Mouse (Mus musculus): ENCODE data around the gene Irf2bpl. TPM values are rescaled to one million over a fixed set of nuclear protein-coding genes. Genes with fewer than 3 reads are reported as not detected.
A peak's percentile ranks its signal among the peaks of the same experiment; 100 is the strongest.

Gene Irf2bpl
- total and polyA plus RNA-seq, 3 experiments: 7.0 to 19.6 (median 12.1) TPM

GRCm38 (mm10) chr12:86888130-86889069 lies 3.8 kb upstream of the Irf2bpl start (continued):
- TF ChIP-seq CHD1 (IDR thresholded peaks at IDR 0.05; ENCODE audit: low read depth, low read length): peak; percentile 3; the same call in 1 of the 2 replicates
- peak in 1 of 2 experiments; percentile 77; a peak in 2 of 4 replicates for TF ChIP-seq CTCF (conservative IDR thresholded peaks at IDR 0.05 in 1 of 2, IDR thresholded peaks at IDR 0.05 in 1 of 2; ENCODE audit: low read depth in 2 of 2, low read length in 2 of 2)

GRCm38 (mm10) chr12:86887381-86888129 lies 3.0 kb upstream of the Irf2bpl start:
- Histone ChIP-seq H3K27me3 (replicated peaks) (no peaks in the 10 kb centered on the region), H3K4me3 (replicated peaks in 1 of 3; ENCODE audit: low read depth in 2 of 3, low read length in 2 of 3, poor library complexity in 1 of 3) (peak overlapping the region; percentile 9 to 58 (median 34)), H3K4me2 (ENCODE audit: insufficient read depth, low read depth, poor library complexity, severe bottlenecking) (peak overlapping the region; percentile 39), H3K9ac (ENCODE audit: insufficient read depth, low read depth) (peak overlapping the region; percentile 92), H3K4me1 (ENCODE audit: control insufficient read depth in 1 of 2, insufficient read depth in 2 of 2) (peaks cover 24 to 68% of the 10 kb centered on the region in 2 experiments), H3K79me2 (replicated peaks; ENCODE audit: control insufficient read depth, extremely low read depth, insufficient read depth, poor library complexity, severe bottlenecking) (peaks cover 16% of the 10 kb centered on the region), H3K9me3 (replicated peaks; ENCODE audit: low read length) (peaks cover under 1% of the 10 kb centered on the region), H3K36me3 (replicated peaks in 1 of 2; ENCODE audit: control insufficient read depth in 1 of 2, insufficient read depth in 1 of 2, low read length in 1 of 2) (peaks cover 2 to 5% of the 10 kb centered on the region in 2 experiments), H3K27ac (ENCODE audit: insufficient read depth, low read depth) (peak overlapping the region; percentile 53)
- in situ Hi-C loops (cut with MboI; ENCODE audit: low pct_ligation_motif_present, low pct_unique_long_range_greater_than_20kb, low sequenced_read_pairs): loop anchor here (5.0 kb wide), 1 partner anchor 55 kb away; no protein-coding TSS in a partner anchor
- TF ChIP-seq ETS1 (conservative IDR thresholded peaks at IDR 0.05; ENCODE audit: low read depth, low read length): no peak
- peak; percentile 87 for TF ChIP-seq ZNF384 (IDR thresholded peaks at IDR 0.05; ENCODE audit: low read depth, low read length)
- dilution Hi-C loops (cut with MboI; ENCODE audit: extremely low pct_ligation_motif_present, extremely low pct_unique_long_range_greater_than_20kb, low sequenced_read_pairs): no loop called here
- DNase-seq (ENCODE audit: extremely low read depth): no peak

GRCm38 (mm10) chr12:86886446-86886965 lies 1.9 kb upstream of the Irf2bpl start:
- Histone ChIP-seq H3K27ac (ENCODE audit: insufficient read depth, low read depth) (no peak overlapping the region), H3K79me2 (replicated peaks; ENCODE audit: control insufficient read depth, extremely low read depth, insufficient read depth, poor library complexity, severe bottlenecking) (peaks cover 26% of the 10 kb centered on the region), H3K27me3 (replicated peaks) (no peaks in the 10 kb centered on the region), H3K4me1 (ENCODE audit: control insufficient read depth in 1 of 2, insufficient read depth in 2 of 2) (peaks cover 34 to 69% of the 10 kb centered on the region in 2 experiments), H3K9ac (ENCODE audit: insufficient read depth, low read depth) (no peak overlapping the region), H3K36me3 (replicated peaks in 1 of 2; ENCODE audit: control insufficient read depth in 1 of 2, insufficient read depth in 1 of 2, low read length in 1 of 2) (peaks cover 11 to 15% of the 10 kb centered on the region in 2 experiments), H3K4me2 (ENCODE audit: insufficient read depth, low read depth, poor library complexity, severe bottlenecking) (no peak overlapping the region), H3K4me3 (replicated peaks in 1 of 3; ENCODE audit: low read depth in 2 of 3, low read length in 2 of 3, poor library complexity in 1 of 3) (no peak overlapping the region), H3K9me3 (replicated peaks; ENCODE audit: low read length) (peaks cover 5% of the 10 kb centered on the region)
- DNase-seq (ENCODE audit: extremely low read depth): no peak
- in situ Hi-C loops (cut with MboI; ENCODE audit: low pct_ligation_motif_present, low pct_unique_long_range_greater_than_20kb, low sequenced_read_pairs) (loop anchor here (5.0 kb wide), 1 partner anchor 54 kb away; no protein-coding TSS in a partner anchor), dilution Hi-C loops (cut with MboI; ENCODE audit: extremely low pct_ligation_motif_present, extremely low pct_unique_long_range_greater_than_20kb, low sequenced_read_pairs) (no loop called here)
- no peak for TF ChIP-seq SIN3A (IDR thresholded peaks at IDR 0.05; ENCODE audit: low read length)
- TF ChIP-seq ZMIZ1 (IDR thresholded peaks at IDR 0.05; ENCODE audit: low read depth, low read length): no peak
- no peak for TF ChIP-seq UBTF (IDR thresholded peaks at IDR 0.05; ENCODE audit: low read depth, low read length)
- TF ChIP-seq RCOR1 (conservative IDR thresholded peaks at IDR 0.05; ENCODE audit: low read depth, low read length): no peak

Measured in CH12.LX (cell line).